Mouse (Mus musculus) activated CD4-positive, CD25-positive, alpha-beta regulatory T cell (primary cell): Measurements from ENCODE around the gene Olfr1313. TPM values are rescaled to one million over a fixed set of nuclear protein-coding genes. Genes with fewer than 3 reads are reported as not detected.

ENCODE experiments used
- polyA plus RNA-seq, 2 experiments: library from polyadenylated mRNA; unstranded; fragments of 100-300 nt; shearing (Covaris generic); gene quantifications; one replicate each; pipeline ENCODE4 v1.2.1; 2017

Olfr1313 gene
- polyA plus RNA-seq, result not detected

DNA sequence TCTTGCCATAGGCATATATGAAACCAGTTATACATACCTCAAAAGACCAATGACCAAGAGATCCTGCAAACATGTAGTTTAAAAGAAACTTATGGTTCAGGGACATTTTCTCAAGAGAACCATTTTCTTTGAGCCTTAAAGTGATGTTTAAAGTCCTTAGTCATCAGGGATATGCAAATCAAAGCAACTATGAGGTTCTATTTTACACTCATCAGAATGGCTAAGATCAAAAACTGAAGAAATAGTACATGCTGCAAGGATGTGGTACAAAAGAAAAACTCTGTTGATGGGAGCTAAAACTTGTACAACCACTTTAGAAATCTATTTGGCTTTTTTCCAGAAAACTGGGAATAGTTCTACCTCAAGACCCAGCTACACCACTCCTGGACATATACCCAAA, at the start of gene Olfr1313:
TSS of gene Olfr1313 (minus strand) at position 101 of the 400 bp plus-strand sequence.

DNA sequence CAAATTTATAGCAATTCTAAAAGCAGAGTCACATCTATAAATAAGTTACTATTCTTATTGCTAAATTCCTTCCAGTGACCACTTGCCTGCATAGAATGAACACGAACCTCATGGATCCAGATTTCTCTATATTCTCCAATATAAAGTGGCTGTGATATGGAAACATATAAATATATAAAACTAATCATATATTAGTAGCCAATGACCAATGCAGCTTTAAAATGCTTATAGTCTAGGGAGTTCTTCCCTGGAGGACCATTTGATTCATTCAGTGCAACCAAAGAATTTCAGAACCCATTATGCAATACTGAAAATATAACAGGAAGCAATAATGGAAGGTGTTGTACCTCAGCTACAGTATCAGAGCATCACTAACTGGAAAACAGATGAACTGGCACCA, 37.7 kb upstream of the Olfr1313 start, which contains the start of gene Olfr1315-ps1:
TSS of gene Olfr1315-ps1 (minus strand) at position 101 of the 400 bp plus-strand sequence.

DNA sequence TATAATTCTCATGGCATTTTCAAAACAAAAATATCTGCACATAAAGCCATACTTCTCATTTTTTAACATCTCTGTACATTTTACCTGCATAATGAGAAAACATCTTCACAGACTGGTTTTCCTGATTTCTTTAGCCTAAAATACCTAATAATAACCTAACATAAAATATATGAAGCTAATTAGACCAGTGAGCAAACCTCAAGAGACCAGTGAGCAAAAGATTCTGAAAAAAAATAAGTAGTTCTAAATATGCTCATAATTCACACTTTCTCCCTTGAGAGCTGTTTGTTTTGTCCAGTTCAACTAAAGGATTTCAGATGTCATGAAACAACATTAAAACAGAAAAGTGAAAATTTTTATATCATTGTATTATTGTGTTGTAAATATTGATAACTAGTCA, 19.0 kb upstream of the Olfr1313 start, which contains the start of gene Olfr1314:
TSS of gene Olfr1314 (minus strand) at position 101 of the 400 bp plus-strand sequence.

DNA sequence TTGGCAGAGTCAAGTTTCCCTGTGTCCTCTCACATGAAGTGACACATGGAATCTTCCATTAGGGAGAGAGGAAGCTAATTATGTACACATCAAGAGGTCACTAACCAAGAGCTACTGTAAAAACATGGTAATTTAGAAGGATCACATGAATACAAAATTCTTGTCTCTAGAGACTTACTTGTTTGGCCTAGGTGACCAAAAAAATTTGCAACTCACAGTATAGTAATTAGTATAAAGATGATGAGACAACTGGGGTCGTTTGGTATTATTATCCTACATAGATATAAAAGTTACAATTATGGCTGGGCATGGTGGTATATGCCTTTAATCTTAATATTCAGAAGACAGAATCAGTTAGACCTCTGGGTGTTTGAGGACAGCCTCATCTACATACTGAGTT, 27.5 kb downstream of the Olfr1313 start, which contains the start of gene Olfr1312:
TSS of gene Olfr1312 (minus strand) at position 101 of the 400 bp plus-strand sequence.

DNA sequence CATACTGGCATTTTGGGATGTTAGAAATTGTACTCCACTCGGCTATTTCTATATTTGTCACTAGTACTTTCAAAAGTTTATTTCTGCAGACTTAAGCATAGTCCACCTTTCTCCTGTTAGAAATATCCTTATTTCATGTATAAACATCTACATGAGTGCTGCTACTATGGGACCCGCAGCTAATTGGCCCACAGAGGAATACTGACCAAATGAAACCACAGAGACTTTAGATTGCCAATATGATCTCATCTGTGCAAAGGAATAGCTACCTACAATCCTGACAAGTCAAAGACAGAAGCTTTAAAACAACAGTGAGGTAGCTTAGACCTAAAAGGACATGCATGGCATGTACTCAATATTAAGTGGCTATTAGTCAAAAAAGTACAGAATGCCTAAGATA, 53.3 kb downstream of the Olfr1313 start, which contains the start of gene Olfr1311:
TSS of gene Olfr1311 (minus strand) at position 101 of the 400 bp plus-strand sequence.

Other genes with a start within 250 kb of the Olfr1313 start
- not detected for gene Olfr1305, start 200.7 kb downstream of the Olfr1313 start, polyA plus RNA-seq
- gene Olfr1306, start 161.6 kb downstream of the Olfr1313 start, polyA plus RNA-seq, result not detected
- gene Olfr1307, start 128.4 kb downstream of the Olfr1313 start, polyA plus RNA-seq, result under 1 TPM; 0.05 to 0.11 TPM
- under 1 TPM in 1 of 2 experiments, not detected in 1; 0.11 TPM for gene Olfr1308, start 112.9 kb downstream of the Olfr1313 start, polyA plus RNA-seq
- not detected for gene Olfr1309, start 87.6 kb downstream of the Olfr1313 start, polyA plus RNA-seq
- gene Olfr1310, start 65.1 kb downstream of the Olfr1313 start, polyA plus RNA-seq, result under 1 TPM; 0.04 to 0.05 TPM
- under 1 TPM in 1 of 2 experiments, not detected in 1; 0.09 TPM for gene Olfr1311, start 53.4 kb downstream of the Olfr1313 start, polyA plus RNA-seq
- gene Olfr1312, start 27.6 kb downstream of the Olfr1313 start, polyA plus RNA-seq, result under 1 TPM in 1 of 2 experiments, not detected in 1; 0.10 TPM
- not detected for gene Olfr1314, start 18.9 kb upstream of the Olfr1313 start, polyA plus RNA-seq
- not detected for gene Olfr1315-ps1, start 37.6 kb upstream of the Olfr1313 start, polyA plus RNA-seq
- not detected for gene Olfr1316, start 57.1 kb upstream of the Olfr1313 start, polyA plus RNA-seq
- under 1 TPM in 1 of 2 experiments, not detected in 1; 0.07 TPM for gene Olfr1317, start 62.5 kb upstream of the Olfr1313 start, polyA plus RNA-seq
- under 1 TPM in 1 of 2 experiments, not detected in 1; 0.05 TPM for gene Olfr1318, start 76.4 kb upstream of the Olfr1313 start, polyA plus RNA-seq
- gene Lpcat4, start 161.6 kb upstream of the Olfr1313 start, polyA plus RNA-seq, result 100 to 1,000 TPM in 1 of 2 experiments, 10 to 100 TPM in 1; 46.0 to 104 TPM
- under 1 TPM; 0.04 to 0.22 TPM for gene Nutm1, start 181.4 kb upstream of the Olfr1313 start, polyA plus RNA-seq
- gene Nop10, start 184.1 kb upstream of the Olfr1313 start, polyA plus RNA-seq, result 100 to 1,000 TPM; 111 to 182 TPM
- 10 to 100 TPM; 45.4 to 84.5 TPM for gene Slc12a6, start 188.0 kb upstream of the Olfr1313 start, polyA plus RNA-seq
- not detected for gene Gm21985, start 188.5 kb upstream of the Olfr1313 start, polyA plus RNA-seq